Mouse (Mus musculus) limb, embryonic 10.5 days (tissue): Measurements from ENCODE around the gene Dgki. TPM values are rescaled to one million over a fixed set of nuclear protein-coding genes. Genes with fewer than 3 reads are reported as not detected.

Experiments used
- DNase-seq: peaks from one replicate; pipeline ENCODE4 v3.0.0-alpha.2; 2017; ENCODE audit warnings: low spot score
- H3K27ac ChIP-seq: fragments of 300-500 bp; sonication (generic); 2 replicates; pipeline ENCODE4 v1.5.1; 2016; ENCODE audit warnings: mild to moderate bottlenecking
- H3K27me3 ChIP-seq: fragments of 300-500 bp; sonication (generic); 2 replicates; pipeline ENCODE4 v1.6.1; 2016; ENCODE audit warnings: low read depth, mild to moderate bottlenecking; ENCODE audit not compliant: poor library complexity, severe bottlenecking
- H3K36me3 ChIP-seq: fragments of 300-500 bp; sonication (generic); 2 replicates; pipeline ENCODE4 v1.6.1; 2016; ENCODE audit warnings: mild to moderate bottlenecking, moderate library complexity
- H3K4me1 ChIP-seq: fragments of 300-500 bp; sonication (generic); 2 replicates; pipeline ENCODE4 v1.6.1; 2016
- H3K4me3 ChIP-seq: fragments of 300-500 bp; sonication (generic); 2 replicates; pipeline ENCODE4 v1.5.1; 2016; ENCODE audit warnings: mild to moderate bottlenecking, moderate library complexity
- H3K9me3 ChIP-seq: fragments of 300-500 bp; sonication (generic); replicated peaks from 2 replicates; pipeline ENCODE4 v1.6.1; 2016; ENCODE audit warnings: mild to moderate bottlenecking
- WGBS: fragments of 180-500 bp; shearing (Covaris S2); methylation state at CpG from one replicate; pipeline ENCODE4 v1.1.7; 2016; 5-methylcytosine and 5-hydroxymethylcytosine counted together
- polyA plus RNA-seq: library from polyadenylated mRNA; unstranded; fragments of >200 nt; fragmentation: Nextera tagmentation; extraction: Ambion mirVana; gene quantifications from 2 replicates; pipeline ENCODE4 v1.2.1, GENCODE M21; 2016

Dgki gene
- polyA plus RNA-seq, 1 experiment from 2014 or later, result 0.48 TPM

DNA sequence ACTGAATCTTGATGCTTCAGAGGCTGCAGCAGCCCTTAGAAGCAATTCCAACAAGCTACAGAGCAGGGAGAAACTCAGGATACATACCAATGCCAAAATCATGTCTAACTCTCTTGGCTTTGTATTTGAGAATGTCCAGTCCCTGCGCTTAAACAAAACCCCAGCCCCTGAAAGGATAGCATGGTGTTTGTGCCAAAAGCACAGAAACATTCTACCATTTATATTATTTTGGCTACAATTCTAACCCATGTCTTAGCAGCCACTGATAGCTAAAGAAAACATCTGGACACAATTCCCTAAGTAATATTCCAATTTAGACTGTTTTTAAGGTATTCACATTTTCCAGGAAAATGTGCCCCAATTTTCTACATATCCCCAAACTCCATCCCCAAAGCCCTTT lies 269.0 kb downstream of the Dgki start:
- no peak for DNase-seq
- Histone ChIP-seq H3K4me3 (no peak overlapping the region), H3K36me3 (no peaks in the 10 kb centered on the region), H3K27ac (no peak overlapping the region), H3K27me3 (no peaks in the 10 kb centered on the region), H3K4me1 (no peaks in the 10 kb centered on the region), H3K9me3 (no peaks in the 10 kb centered on the region)
- 100% methylated on average over 1 of the region's 1 CpGs for WGBS

DNA sequence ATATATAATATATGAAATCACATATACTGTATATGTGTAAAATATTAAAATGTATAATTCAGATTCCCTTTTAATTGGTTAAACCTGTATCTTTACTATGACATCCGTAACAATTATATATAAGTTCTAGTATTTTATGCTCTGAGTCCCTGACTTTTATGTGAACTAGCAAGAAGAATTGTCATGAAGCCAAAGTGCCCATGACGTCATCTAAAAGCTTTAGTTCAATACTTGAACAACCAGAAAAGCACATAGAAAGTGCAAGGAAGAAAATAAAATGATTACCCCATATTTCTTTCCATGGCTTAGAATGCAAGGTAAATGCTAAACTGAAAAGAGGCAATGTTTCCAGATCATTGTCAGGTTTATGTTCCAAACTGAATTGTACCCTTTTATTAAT lies 269.6 kb downstream of the Dgki start:
- DNase-seq, result no peak
- H3K4me1 ChIP-seq, result no peaks in the 10 kb centered on the region
- H3K4me3 ChIP-seq, result no peak overlapping the region
- H3K27me3 ChIP-seq, result no peaks in the 10 kb centered on the region
- no peak overlapping the region for H3K27ac ChIP-seq
- H3K9me3 ChIP-seq, result no peaks in the 10 kb centered on the region
- no peaks in the 10 kb centered on the region for H3K36me3 ChIP-seq
- 90% methylated on average over 2 of the region's 2 CpGs for WGBS

DNA sequence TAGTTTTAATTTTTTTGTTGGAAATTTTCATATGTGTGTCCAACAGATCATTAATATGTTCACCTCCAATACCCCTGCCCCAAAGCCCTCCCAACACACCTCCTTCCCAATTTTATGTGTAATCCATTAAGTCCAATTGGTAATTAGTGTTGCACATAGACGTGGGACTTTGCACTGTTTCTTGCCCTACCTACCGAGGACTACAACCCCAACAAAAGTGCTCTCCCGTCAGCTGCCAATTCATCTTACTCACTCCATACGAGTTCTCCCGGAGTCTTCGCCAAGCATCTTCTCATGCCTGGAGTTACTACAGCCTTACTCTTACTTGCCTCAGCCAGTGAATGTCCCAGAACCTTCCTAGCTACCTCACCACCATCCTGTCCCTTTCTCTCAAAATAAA lies 271.1 kb downstream of the Dgki start:
- no peak for DNase-seq
- Histone ChIP-seq H3K4me3 (no peak overlapping the region), H3K27ac (no peak overlapping the region), H3K9me3 (no peaks in the 10 kb centered on the region), H3K27me3 (no peaks in the 10 kb centered on the region), H3K4me1 (no peaks in the 10 kb centered on the region), H3K36me3 (no peaks in the 10 kb centered on the region)
- WGBS, result 91% methylated on average over 6 of the region's 6 CpGs

DNA sequence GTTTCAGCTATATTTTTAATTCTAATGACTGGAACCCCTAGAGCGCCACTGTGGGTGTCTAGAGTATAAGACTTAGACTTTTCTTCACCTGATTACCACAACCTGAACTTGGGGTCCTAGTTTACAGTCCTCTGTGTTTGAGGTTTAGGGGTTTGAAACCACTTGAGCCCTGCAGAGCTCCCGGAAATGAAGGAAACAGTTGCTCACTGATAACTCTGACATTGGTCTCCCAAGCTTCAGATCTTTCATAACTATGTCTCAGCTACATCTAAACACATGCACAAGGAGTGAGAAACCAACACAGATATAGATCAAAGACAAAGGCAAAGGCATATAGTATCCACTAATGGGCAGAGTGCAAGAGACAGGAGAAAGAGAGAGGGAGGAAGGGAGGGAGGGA lies 271.7 kb downstream of the Dgki start:
- Histone ChIP-seq H3K27ac (no peak overlapping the region), H3K4me1 (no peaks in the 10 kb centered on the region), H3K4me3 (no peak overlapping the region), H3K36me3 (no peaks in the 10 kb centered on the region), H3K9me3 (no peaks in the 10 kb centered on the region), H3K27me3 (no peaks in the 10 kb centered on the region)
- 93% methylated on average over 2 of the region's 2 CpGs for WGBS
- no peak for DNase-seq

DNA sequence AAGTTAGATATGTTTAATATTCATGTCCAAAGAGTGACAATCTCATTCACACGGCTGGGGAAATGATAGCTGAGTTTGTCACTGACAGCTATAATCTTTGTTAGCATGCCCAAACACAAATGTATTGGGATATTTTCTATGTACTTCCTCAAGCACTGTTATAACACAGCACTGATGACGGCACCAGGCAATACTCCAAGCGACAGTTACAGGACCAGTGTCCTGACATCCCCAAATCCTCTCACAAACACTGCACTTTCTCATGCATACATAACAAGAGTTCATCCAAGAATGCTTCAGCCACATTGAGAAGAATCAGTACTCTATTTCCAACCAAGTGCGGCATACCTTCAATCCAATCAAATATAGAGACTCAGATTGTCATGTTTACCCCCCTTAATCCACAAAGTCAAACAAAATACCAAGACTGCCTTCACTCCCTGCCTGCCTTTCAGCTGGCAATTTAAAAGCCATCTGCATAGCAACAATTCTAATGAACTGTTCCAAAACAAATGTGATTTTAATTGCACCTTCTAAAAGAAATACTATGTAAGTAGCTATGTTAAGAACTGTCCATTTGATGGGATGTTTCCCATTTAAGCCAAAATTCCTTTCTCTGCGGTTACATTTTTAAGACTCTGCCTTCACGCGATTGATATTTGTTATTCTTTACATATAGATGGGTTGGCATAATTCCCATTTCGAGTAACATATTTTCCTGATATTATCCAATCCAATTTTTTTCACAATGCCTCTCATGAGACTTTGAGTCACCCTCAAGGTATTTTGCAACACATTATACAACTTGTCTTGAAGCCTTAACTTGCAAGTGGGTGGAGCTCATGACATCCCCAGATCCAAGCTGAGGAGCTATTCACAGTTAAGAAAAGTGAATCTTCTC lies 273.4 kb downstream of the Dgki start:
- H3K4me3 ChIP-seq, result no peak overlapping the region
- DNase-seq, result no peak

DNA sequence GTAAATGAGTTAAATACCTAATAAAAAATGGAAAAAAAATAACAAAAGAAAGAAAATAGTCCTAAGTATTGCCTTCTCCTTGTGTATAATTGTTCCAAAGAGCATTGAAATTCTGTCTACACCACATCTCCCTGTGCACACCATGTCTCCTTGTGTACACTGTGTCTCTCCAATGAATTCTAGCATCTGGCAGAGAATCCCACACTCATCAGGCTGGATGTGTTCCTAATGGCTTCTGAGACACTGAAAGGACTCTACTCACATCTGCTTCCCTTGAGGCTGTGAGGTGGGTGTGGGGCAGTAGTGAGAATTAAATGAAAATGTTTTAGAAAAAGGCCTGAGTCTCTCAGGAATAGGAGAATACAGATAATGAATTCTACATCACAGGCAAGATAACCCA lies 283.9 kb downstream of the Dgki start:
- no peaks in the 10 kb centered on the region for H3K27me3 ChIP-seq
- no peaks in the 10 kb centered on the region for H3K9me3 ChIP-seq
- no peak overlapping the region for H3K27ac ChIP-seq
- no peaks in the 10 kb centered on the region for H3K36me3 ChIP-seq
- H3K4me1 ChIP-seq, result no peaks in the 10 kb centered on the region
- no peak overlapping the region for H3K4me3 ChIP-seq
- DNase-seq, result no peak

More for the DNA sequence above, 273.4 kb downstream of the Dgki start:
- no peak overlapping the region for H3K27ac ChIP-seq
- H3K36me3 ChIP-seq, result no peaks in the 10 kb centered on the region
- WGBS, result 92% methylated on average over 8 of the region's 8 CpGs
- no peaks in the 10 kb centered on the region for H3K27me3 ChIP-seq
- H3K4me1 ChIP-seq, result no peaks in the 10 kb centered on the region
- no peaks in the 10 kb centered on the region for H3K9me3 ChIP-seq

DNA sequence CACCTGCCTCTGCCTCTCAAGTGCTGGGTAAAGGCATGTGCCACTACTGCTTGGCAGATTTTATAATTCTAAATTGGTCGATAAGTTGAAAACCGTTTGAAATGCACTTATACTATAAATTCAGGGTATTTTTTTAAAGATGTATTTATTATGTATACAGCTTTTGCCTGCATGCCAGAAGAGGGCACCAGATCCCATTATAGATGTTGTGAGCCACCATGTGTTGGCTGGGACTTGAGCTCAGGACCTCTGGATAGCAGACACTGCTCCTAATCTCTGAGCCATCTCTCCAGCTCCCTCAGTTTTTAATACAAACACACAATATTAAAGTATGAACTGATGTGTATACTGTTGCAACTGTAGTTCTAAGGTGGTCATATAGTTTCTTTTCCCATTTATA lies 288.4 kb downstream of the Dgki start:
- Histone ChIP-seq H3K27me3 (no peaks in the 10 kb centered on the region), H3K27ac (no peak overlapping the region), H3K9me3 (no peaks in the 10 kb centered on the region), H3K4me1 (peaks cover 8% of the 10 kb centered on the region; the same call in 1 of the 2 replicates), H3K4me3 (no peak overlapping the region), H3K36me3 (no peaks in the 10 kb centered on the region)
- DNase-seq, result no peak
- 86% methylated on average over 2 of the region's 2 CpGs for WGBS

DNA sequence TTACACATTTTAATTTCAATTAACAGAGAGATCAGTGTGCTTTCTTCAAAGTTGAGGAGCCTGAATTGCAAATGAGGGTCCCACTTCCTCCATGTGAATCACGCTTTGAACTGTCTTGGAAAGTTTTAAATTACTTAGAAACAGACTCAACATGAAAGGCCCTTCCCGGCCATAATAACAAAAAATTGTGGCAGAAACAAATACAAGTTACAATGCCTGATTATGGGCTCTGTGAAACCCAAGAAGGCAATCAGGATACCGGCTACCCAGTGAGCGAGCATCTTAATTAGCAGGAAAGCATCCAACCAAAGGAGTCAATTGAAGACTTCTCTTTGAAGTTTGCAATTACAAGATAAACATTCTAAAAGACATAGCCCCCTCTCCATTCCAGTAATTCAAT lies 292.4 kb downstream of the Dgki start:
- H3K36me3 ChIP-seq, result no peaks in the 10 kb centered on the region
- H3K27ac ChIP-seq, result no peak overlapping the region
- no peaks in the 10 kb centered on the region for H3K27me3 ChIP-seq
- 8% methylated on average over 4 of the region's 4 CpGs for WGBS
- no peaks in the 10 kb centered on the region for H3K9me3 ChIP-seq
- H3K4me3 ChIP-seq, result no peak overlapping the region
- H3K4me1 ChIP-seq, result peaks cover 8% of the 10 kb centered on the region; the same call in 1 of the 2 replicates
- DNase-seq, result no peak

DNA sequence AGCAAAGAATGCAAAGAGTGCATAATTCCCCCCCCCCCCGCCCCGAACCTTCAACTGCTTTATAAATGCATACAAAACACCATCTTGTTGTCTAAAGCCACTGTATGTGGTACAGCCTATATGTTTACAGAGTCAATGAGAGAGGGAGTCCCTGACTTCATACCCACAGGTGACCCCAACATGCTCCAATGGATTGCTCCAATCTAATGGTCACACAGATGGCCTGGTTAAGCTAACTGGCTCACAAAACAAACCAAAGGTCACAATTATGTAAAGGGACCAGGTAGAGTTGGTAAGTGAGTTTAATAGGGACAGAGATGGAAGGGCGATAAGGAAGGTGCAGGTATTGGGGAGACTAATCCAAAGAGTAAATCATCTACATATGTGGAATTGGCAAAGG lies 295.1 kb downstream of the Dgki start:
- WGBS, result 92% methylated on average over 3 of the region's 3 CpGs
- no peak for DNase-seq
- no peaks in the 10 kb centered on the region for H3K27me3 ChIP-seq
- peaks cover 8% of the 10 kb centered on the region; the same call in 1 of the 2 replicates for H3K4me1 ChIP-seq
- no peaks in the 10 kb centered on the region for H3K36me3 ChIP-seq
- H3K27ac ChIP-seq, result no peak overlapping the region
- no peak overlapping the region for H3K4me3 ChIP-seq
- no peaks in the 10 kb centered on the region for H3K9me3 ChIP-seq

DNA sequence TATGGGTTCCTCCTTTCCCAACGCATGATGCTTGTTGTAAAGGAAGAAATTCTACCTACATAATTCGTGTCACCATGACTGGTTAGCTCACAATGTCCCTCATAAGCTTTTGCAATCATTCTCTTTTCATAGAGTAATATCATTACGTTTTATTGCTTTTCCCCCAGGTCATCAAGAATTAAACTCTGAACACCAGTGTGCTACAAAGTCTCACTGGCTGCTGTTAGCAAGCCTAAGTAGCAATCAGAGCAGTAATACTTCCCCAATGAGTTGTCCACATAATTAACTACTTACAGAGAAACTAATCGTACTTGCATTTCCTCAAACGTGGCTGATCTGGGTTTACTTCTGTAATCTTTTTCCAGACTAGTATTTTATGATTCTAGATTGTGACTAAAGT lies 296.7 kb downstream of the Dgki start:
- DNase-seq, result no peak
- 68% methylated on average over 5 of the region's 5 CpGs for WGBS
- no peaks in the 10 kb centered on the region for H3K9me3 ChIP-seq
- H3K36me3 ChIP-seq, result no peaks in the 10 kb centered on the region
- H3K4me3 ChIP-seq, result no peak overlapping the region
- no peaks in the 10 kb centered on the region for H3K4me1 ChIP-seq
- H3K27me3 ChIP-seq, result no peaks in the 10 kb centered on the region
- no peak overlapping the region for H3K27ac ChIP-seq

DNA sequence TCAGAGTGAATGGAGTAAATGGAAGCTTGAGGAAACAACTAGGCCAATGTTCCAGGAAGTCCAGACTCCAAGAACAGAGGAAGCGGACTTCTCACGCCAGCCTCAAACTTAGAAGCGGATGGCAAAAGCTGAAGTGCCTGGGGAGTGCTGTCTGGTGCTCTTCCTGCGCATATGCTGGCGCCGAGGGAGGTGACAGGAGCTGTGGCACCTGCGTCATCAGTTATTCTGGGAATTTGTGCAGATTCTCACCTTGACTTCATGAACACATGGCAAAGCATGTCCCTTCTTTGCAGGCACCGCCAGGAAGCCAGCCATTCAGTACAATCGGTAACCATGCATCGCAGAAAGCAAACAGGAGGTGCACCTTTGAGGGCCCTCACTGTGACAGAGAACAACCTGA lies 301.0 kb downstream of the Dgki start:
- H3K4me1 ChIP-seq, result no peaks in the 10 kb centered on the region
- no peaks in the 10 kb centered on the region for H3K9me3 ChIP-seq
- DNase-seq, result no peak
- H3K36me3 ChIP-seq, result no peaks in the 10 kb centered on the region
- no peak overlapping the region for H3K27ac ChIP-seq
- no peaks in the 10 kb centered on the region for H3K27me3 ChIP-seq
- WGBS, result 94% methylated on average over 10 of the region's 10 CpGs
- no peak overlapping the region for H3K4me3 ChIP-seq

DNA sequence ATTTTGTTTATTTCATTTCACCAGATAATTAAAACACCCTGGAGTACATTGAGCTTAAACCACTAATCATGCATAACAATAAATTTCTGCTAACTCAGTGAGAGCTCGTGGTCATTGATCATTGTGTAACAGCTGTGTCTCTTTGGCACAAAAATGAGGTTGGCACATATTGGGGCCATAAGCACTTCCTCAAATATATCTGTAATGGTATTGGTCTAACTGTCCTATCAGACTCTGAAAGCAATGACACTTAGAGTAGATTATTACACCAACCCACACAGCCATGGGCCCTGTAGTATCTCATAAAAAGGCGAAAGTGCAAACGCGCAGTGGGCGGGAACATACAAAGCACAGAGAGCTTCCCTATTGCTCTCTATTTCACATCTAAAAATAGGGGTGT lies 305.7 kb downstream of the Dgki start:
- no peak overlapping the region for H3K27ac ChIP-seq
- H3K4me3 ChIP-seq, result no peak overlapping the region
- H3K36me3 ChIP-seq, result no peaks in the 10 kb centered on the region
- 93% methylated on average over 5 of the region's 5 CpGs for WGBS
- no peak for DNase-seq
- no peaks in the 10 kb centered on the region for H3K9me3 ChIP-seq
- H3K27me3 ChIP-seq, result no peaks in the 10 kb centered on the region
- no peaks in the 10 kb centered on the region for H3K4me1 ChIP-seq

DNA sequence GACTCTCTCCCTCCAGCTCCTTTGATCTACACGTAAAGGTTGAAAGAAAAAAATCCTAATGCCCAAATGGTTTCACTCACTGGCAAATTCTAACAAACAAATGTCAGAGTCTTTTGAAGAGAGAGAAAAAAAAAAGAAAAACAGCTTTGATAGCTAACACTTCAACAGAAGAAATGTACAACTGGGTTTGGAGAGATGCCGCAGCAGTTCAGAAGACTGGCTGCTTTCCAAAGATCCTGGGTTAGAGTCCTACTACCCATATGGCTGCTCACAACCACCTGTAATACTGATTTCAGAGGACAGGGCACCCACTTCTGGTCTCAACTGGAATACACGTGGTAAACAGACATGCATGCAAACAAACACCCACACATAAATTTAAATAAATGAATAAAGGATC lies 309.8 kb downstream of the Dgki start:
- H3K36me3 ChIP-seq, result no peaks in the 10 kb centered on the region
- no peaks in the 10 kb centered on the region for H3K27me3 ChIP-seq
- 55% methylated on average over 3 of the region's 3 CpGs for WGBS
- H3K4me1 ChIP-seq, result no peaks in the 10 kb centered on the region
- DNase-seq, result no peak
- H3K27ac ChIP-seq, result no peak overlapping the region
- H3K9me3 ChIP-seq, result no peaks in the 10 kb centered on the region
- H3K4me3 ChIP-seq, result no peak overlapping the region

DNA sequence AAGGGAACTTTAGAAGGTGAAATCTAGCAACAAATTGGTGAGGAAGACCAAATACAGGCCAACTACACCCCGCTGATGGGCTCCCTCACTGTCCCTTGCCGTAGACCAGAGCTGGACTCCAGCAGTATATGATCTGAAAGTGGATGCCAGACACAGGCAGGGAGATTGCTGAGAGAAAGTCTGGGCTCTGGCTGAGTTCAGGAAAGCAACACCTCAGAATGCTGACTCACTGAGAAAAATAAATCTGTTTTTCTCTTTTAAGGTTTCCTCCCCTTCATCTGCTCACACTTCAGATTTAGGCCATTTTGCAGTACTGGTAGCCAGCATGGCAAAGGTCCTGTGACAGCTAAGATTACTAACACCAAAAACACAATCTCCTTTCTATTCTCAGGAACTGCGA lies 311.2 kb downstream of the Dgki start:
- Histone ChIP-seq H3K27ac (no peak overlapping the region), H3K27me3 (no peaks in the 10 kb centered on the region), H3K36me3 (no peaks in the 10 kb centered on the region), H3K9me3 (no peaks in the 10 kb centered on the region), H3K4me1 (no peaks in the 10 kb centered on the region), H3K4me3 (no peak overlapping the region)
- WGBS, result 85% methylated on average over 3 of the region's 3 CpGs
- DNase-seq, result no peak
